Mouse (Mus musculus) heart, adult 9 months (tissue): Measurements from ENCODE around the gene Coq3.

ENCODE experiments used
- DNase-seq, 2 experiments: peaks; one replicate each; pipeline ENCODE4 v3.0.0; 2022; ENCODE audit warnings: low spot score in 2 of 2

The Coq3 gene

DNA sequence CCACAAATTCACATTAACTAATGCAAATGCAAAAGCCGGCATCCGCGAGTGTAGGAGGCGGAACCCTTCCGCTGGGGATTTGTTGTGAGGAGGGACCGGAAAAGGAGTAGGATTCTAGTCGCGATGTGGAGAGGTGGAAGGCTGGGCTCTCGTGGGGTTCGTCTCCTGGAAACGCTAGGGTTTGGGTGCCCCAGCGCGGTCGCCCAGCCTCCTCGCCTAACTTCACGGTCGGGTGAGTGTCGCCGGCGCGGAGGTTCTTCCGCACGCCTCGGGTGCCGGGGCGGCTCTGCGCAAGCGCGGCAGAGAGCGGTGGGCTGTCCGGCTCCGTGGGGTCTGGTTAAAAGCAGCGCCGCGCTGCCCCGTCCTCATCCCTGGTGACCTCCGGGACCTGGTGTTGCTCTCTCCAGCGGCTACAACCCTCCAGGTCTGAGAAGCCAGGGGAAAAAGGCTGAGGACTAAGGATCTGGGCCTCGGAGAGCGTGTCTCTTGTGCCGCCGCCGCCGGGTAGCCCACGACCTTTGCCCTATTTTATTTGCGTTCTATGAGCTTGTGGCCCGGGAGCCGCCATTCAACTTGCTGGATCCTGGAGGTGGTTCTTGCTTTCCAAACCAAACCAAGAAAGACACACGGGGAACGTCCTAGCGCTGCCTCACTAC lies at the start of gene Coq3:
Gene Coq3 (plus strand): TSS at position 109 of the 656 bp plus-strand sequence.
- peak; percentile 74 to 77 for DNase-seq

DNA sequence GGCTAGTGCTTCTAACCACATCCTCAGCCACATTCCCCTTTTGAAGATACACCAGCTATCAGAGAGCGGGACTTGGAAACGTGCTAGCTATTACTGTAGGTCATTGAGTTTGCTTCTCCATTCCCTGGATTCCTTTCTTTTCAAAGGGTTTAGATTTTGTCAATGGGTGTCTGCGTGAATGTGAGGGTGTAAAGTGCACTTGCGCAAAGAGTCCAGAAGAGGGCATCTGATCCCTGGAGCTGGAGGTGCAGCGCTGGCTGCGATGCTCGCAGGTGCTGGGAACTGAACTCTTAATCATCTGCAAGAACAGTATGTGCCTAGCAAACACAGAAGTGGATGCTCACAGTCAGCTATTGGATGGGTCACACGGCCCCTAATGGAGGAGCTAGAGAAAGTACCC lies 46.6 kb upstream of the Coq3 start:
- no peak for DNase-seq

DNA sequence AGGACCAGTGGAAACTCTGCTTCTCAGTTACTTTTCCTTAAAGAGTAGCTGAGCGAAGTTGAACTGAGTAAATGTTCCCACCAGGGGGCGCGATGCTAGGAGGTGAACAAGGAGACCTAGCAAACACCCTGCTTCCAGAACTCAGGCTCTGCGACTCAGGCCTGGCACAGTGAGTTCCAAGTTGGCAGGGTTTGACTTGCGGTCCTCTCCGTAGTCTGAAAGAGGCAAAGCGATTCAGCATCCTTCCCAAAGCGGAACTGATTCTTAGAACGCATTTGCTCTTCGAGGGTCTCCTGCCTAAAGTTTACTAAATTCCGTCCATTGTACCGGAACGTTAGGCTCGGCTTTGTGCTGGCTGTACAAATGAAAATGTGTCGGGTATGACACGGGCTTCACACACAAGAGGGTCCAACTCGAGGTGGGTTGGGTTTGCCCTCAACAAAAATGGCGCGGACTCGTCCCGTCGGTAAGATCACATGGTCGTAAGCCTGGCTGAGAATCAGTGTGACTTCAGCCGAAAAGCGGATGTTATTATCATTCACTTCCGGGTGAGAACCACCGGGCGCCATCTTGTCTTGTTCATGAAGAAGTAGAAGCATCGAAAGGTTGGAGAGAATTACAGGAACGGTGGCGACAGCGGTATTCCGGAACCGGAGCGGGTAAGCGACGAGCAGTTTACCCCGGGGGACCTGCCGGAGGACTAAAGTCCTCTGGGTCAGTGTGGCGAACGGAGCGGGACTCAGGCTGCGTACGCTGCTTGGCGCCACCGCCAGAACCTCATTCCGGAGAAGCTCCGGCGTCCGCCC lies 31.8 kb upstream of the Coq3 start, which contains the start of gene Pnisr:
Gene Pnisr (plus strand): TSS at position 103 of the 806 bp plus-strand sequence.
- peak; percentile 91 to 96 for DNase-seq

- DNase-seq: peak; percentile 86 to 89
These were observed 31.2 kb upstream of the Coq3 start for GRCm38 (mm10) chr4:21848287-21848630.

- DNase-seq: no peak
These were observed 22.0 kb upstream of the Coq3 start for GRCm38 (mm10) chr4:21857481-21857880.

- DNase-seq: no peak
These were observed 14.2 kb upstream of the Coq3 start for GRCm38 (mm10) chr4:21865226-21865625.

DNA sequence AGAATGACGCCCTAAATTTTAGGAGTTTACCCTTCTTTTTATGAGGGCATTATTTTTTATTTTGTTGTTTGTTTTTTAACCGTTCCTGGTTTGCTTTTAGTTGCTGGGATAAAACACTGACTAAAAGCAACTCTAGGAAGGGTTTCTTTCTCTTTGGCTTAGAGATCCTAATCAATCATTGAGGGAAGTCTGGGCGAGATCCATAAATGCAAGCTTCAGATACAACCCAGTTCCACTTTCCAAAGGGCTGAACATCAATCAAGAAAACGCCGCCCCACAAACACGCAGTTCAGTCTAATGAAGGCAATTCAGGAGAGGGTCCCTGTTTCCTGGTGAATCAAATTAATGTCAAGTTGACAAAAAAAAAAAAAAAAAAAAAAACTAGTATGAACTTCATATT lies 697 bp upstream of the Coq3 start:
- no peak for DNase-seq

DNA sequence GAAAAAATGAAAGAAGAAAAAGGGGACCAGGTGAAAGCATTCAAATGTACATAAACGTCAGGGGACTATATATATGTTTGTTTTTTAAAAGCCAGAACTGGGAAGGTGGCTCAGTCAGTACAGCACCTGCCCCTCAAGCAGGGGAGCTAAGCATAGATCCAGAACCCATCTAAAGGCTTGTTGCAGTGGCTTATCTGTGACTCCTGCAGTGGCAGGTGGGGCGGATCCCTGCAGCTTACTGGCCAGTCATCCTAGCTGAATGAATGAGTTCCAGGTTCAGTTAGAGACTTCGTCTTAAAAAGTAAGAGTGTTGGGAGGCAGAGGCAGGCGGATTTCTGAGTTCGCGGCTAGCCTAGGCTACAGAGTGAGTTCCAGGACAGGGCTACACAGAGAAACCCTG lies 3.3 kb downstream of the Coq3 start:
- no peak for DNase-seq

- no peak for DNase-seq
These were observed 6.4 kb downstream of the Coq3 start for GRCm38 (mm10) chr4:21885831-21886230.

- peak; percentile 11 to 24 for DNase-seq
These were observed 51.7 kb downstream of the Coq3 start, which contains the start of gene Faxc for GRCm38 (mm10) chr4:21930971-21931771. Faxc (plus strand) TSS chr4:21931329.

- no peak for DNase-seq
These were observed 52.5 kb downstream of the Coq3 start for GRCm38 (mm10) chr4:21931772-21932630.

GRCm38 (mm10) chr4:21935378-21935777 lies 55.9 kb downstream of the Coq3 start:
- DNase-seq: no peak

- DNase-seq: no peak
These were observed 57.0 kb downstream of the Coq3 start for GRCm38 (mm10) chr4:21936424-21936823.

DNA sequence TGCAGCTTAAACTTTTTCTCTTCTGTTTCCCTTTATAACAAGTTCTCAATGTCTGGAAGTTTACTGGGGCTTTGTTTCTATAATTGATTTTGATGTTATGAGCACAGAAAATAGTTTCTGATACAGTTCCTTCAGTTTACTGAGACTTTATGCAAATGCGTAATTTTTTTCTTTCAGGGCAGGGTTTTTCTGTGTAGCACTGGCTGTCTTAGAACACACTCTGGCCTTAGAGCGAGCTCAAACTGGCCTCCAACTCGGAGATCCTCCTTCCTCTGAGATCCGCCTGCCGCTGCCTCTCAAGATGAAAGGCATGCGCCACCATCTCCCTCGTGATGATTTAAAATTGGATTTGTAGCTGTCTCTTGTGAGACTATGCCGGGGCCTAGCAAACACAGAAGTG lies 58.4 kb downstream of the Coq3 start:
- DNase-seq: no peak

DNA sequence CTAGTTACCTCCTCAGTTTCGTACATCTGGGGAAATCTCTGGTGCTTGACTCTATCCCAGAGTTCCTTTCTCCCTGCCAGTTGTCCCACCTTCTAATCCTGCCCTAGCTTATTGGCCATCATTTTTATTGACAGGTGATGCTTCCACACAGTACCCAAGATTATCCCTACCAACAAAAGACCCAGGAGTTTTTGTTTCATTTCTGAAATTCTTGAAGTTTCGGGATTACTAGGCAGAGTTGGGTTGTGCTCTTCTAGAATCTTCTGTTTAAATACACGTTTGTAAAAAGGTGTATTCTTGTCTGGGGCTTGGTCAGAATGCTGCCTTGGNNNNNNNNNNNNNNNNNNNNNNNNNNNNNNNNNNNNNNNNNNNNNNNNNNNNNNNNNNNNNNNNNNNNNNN lies 65.2 kb downstream of the Coq3 start:
- DNase-seq: no peak

GRCm38 (mm10) chr4:21951444-21951843 lies 72.0 kb downstream of the Coq3 start:
- DNase-seq: no peak

GRCm38 (mm10) chr4:21952255-21952654 lies 72.8 kb downstream of the Coq3 start:
- DNase-seq: no peak

GRCm38 (mm10) chr4:21957570-21958321 lies 78.3 kb downstream of the Coq3 start:
- DNase-seq: no peak
